Mouse (Mus musculus) heart, postnatal 0 days (tissue): ENCODE measurements around the gene Eif3j1.

Experiments used
- CTCF ChIP-seq: IDR thresholded peaks from 2 replicates; pipeline ENCODE4 v1.5.1; 2016; ENCODE audit warnings: antibody characterized with exemption, control low read depth, low read depth
- EP300 ChIP-seq: IDR thresholded peaks from 2 replicates; pipeline ENCODE4 v1.6.1; 2016; ENCODE audit warnings: antibody characterized with exemption, low read depth

- TF ChIP-seq EP300 (no peak), CTCF (no peak)
Observed at GRCm38 (mm10) chr2:122081728-122082456, 53.5 kb downstream of the Eif3j1 start.
